Mouse (Mus musculus): ENCODE measurements at regions not wholly inside any gene's neighbourhood (a gene's known extent, or its start where the extent isn't known, plus 50 kb on each side); places are given as distances from the start of the nearest gene placed in this dataset.

DNA sequence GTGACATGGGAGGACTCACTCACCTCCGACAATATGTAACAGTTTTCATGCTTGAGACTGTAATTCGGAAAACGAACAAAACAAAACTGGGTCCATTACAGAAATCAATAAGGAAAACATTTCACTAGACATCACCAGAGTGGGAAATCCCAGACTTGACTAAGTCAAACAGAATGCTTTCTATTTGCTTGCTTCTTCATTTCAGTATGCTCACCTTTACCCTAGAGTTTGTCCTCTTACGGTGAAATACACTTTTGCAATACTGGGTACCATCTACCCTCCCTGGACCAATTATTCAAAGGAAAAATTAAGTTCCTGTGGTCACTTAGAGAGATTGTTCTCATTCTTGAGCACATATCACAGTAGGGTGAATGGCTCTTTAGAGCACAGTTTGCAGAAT lies 613.4 kb upstream of the 4930412O13Rik start:
- DNase-seq (ENCODE audit: low spot score in 2 of 2), result no peak

DNA sequence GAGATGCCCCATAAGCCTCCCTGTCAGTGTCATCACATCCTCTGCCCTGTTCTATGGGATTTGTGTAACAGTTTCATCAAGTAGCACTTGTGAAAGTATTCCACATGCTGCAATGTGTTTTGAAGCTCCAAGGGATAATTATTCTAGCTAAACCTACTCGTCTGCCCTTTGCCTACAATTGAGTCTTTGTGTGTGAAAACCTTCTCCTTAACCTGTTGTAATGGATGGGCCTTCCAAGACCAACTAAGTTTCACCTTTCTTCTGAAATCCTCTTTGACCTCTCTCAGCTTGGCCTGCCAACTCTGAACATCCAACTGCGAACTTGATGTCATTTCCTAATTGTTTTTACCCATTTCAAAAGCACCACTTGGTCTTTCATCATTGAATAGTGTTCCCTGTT lies 597.6 kb upstream of the 4930412O13Rik start:
- no peak for DNase-seq (ENCODE audit: low spot score in 2 of 2)

DNA sequence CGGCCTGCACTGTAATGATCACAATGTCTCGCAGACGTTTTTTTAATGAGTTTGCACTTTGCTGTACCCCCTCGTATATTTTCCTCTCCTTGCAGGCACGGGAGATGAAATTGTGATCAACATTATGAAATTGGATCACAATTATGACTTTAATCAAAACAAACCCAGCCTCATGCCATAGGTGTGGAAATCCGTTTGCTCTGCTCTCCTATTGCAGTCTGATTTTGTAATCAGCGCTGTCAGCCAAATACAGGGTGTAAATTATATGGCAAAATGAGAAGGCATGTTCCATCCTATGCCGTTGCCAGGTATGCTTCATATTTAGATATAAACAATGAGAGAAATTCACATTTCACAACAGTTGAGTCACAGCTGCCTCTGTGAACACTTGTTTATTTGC lies 595.3 kb upstream of the 4930412O13Rik start:
- no peak for DNase-seq (ENCODE audit: low spot score in 2 of 2)

DNA sequence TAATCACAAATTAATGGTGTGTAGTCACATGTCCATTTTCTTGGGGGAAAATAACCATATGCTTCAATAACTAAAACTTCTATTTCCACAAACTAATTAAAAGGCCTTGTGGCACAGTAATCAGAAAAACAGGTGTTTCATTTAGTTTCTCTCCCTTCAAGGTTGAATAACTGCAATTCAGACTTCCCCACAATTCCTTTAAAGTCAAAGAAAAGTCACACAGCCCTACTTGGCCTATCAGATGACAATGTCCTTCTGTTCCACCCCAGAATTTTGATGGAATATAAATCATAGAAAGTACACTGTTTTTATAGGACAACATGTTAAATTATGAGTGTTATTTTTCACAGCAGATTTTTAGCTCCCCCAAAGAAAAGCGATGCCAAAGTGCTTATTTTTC lies 594.0 kb upstream of the 4930412O13Rik start:
- DNase-seq (ENCODE audit: low spot score in 2 of 2), result no peak

DNA sequence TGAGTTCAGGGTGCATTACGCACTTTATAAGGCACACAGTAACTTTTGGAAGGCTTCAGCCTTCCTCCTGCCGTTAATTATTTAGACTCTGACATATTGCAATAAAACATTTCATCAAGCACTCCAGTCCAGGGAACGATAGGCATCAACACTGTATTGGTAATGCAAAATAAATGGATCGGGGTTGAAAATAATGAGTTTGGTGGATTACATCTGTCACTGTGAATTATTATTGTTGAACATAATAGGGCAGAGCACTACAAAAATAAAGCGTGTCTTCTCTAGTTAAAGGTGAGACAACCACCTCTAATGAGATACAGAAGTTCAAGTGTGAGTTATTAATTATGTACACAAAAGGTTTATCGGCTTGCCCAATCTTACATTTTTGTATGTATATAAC lies 593.4 kb upstream of the 4930412O13Rik start:
- no peak for DNase-seq (ENCODE audit: low spot score in 2 of 2)

DNA sequence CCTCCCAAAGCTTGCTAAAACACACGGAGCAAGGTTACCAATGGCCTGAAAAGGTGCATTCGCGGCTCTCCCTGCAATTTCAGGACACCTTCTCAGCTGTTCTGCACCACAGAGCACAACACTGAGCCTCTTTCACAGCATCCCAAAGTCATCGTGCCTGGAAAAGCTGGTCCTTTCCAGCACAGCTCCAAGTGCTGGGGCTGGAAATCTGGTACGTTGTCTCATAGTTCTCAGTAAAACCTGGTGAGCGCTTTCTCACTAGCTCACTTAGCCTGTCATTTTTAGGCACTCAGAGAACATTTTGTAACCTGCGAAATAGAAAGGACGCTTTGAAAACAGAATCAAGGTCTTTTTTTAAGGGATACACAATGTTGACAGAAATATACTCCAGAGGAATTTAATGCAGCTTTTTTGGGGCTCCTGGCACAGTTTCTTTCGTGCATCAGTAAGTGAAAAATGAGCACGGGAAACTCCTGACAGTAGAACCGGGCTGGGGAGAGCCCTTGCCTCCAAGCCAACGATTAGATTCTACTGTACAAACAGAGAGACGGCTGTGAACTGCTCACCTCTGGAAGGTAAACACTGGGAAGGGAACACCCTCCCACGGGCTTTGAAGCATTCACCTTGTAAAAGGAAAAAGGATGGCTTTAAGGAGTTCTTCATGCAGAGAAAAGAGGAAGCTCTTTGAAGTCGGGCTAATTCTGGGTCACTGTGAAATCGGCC lies 549.3 kb upstream of the 4930412O13Rik start:
- peak; percentile 4 to 28 for DNase-seq (ENCODE audit: low spot score in 2 of 2)

DNA sequence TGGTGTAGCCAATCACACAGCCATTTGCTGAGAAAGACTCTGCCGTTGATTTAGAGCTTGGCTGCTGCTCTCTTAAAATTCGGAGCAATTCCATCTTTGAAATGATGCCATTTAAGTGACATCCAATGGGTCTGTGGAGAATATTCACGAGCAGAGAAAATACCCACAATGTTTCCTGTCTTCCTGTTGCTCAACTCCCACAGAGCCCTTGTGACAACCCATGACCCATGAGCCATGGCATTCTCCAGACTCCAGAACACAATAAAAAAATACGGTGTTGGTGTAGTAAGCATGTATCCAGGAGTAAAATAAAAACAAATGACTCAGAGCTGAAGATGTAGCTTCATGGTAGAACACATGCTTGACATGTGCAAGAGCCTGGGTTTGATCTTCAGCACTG lies 532.1 kb upstream of the 4930412O13Rik start:
- DNase-seq (ENCODE audit: low spot score in 2 of 2), result no peak

DNA sequence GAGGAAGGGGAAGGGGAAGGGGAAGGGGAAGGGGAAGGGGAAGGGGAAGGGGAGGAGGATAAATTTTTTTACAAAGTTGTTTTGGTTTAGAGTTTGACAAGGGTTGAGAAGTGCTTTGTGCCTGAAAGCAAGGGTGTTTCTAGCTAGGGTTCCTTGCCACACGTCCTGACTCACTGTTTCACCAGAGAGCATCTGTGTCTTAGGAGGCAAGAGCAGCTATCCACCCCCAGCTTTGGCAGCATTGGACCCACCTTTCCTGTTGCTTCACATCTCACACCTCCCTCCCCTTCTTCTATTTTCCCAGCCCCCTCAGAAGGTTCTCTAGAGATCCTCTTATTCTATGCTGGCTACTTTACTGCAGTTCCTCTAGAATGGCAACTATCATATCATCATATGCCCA lies 531.1 kb upstream of the 4930412O13Rik start:
- no peak for DNase-seq (ENCODE audit: low spot score in 2 of 2)

DNA sequence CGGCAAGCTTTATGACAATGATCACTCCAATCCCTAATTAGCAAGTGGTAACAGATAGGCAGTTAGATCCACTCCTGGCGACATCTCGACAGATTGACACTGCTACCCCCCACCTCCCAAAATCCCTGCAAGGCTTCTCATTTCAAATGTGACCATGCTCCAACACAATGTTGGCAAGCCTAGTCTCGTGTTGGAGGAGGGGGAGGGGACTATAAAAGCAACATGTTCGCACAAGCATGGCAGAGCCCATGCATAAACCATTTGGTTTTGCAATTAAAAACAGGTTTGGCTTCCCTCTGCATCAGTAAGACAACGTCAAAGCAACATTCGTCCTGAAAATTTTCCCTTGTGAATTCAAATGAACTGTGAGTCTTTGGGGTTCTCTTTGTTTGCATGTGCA lies 528.9 kb upstream of the 4930412O13Rik start:
- no peak for DNase-seq (ENCODE audit: low spot score in 2 of 2)

DNA sequence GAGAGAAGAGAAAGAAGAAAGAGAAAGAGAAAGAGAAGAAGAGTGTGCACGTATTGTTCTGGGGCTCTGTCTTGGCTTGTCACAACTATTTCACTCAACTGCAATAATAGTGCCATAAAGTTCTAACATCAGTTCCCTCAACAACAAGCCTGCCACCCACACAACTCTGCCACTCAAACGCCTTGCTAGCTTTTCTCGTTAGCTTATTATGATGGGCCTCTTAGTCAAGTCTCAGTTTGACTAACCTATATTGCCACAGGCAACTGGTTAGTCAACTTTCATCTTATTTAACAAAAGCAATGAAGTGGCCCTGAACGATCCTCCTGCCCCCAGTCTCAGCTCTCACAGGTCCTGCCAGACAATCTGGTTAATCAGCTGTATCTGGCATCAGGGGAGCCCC lies 521.0 kb upstream of the 4930412O13Rik start:
- DNase-seq (ENCODE audit: low spot score in 2 of 2), result no peak

DNA sequence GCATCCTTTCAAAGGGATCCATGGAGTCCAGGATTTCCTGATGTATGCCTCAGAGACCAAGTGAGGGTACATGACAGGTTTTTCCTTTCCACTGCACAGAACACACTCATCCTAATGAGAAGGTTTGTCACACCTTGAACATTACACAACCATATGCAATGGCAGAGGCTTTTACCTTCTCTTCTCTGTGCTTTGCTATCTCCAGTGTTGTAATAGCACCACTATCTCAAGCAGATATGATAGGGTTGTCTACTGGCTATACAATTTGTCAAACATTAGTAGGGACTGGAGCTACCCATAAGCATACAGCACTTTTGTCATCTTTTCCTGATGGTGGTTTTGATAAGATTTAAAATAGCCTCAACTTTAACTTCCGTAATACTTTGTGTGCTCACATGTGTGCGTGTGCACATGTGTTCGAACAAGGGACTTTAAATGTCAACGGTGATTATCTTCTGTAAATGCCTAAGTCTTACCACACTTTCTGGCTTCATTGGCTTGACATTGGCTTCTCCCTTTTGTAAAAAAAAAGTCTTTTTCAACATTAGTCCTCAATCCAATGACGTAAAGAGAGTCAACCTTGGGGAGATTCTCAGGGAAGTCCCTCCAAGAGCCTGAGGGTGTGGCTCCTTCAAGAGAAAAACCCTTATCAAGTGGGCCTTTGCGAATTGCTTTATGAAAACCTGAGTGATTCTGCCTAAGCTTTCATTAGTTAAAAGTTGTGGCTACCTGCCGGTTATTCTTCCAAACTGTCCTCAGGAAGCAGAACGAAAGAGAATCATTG lies 513.1 kb upstream of the 4930412O13Rik start:
- DNase-seq (ENCODE audit: low spot score in 2 of 2), result no peak

DNA sequence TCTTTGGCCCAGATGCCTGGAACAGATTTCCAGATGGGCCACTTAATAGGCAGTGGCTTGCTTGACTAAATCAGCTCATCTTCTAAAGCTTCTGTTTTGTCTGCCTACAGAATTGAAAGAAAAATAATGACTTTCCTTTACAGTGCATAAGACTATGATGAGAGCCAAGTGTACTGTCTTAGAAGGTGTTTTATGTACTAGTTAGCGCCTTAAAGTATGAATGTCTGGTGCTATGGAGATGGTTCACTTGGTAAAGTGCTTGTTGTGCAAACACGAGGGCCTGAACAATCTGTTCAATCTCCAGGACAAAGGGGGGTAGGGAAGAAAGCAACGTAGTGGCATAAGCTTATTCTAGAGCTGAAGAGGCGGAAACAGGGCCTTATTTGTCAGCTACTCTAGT lies 511.5 kb upstream of the 4930412O13Rik start:
- DNase-seq (ENCODE audit: low spot score in 2 of 2), result no peak

DNA sequence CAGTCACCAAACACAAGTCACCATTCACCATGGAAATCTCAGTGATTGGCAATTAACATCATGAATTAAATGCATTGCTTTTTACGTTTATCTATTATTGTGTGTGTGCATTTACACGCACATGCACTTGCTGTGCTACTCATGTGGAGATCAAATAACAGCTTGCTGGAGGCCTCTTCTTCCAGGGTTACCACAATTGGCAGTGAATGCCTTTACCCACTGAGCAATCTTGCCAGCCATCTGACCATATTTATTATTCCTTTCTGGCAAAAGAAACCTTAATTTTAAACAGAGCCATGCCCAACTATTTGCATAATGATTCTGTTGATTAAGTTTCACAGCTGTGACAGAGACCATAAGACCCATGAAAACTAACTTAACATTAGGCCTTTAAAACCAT lies 494.5 kb upstream of the 4930412O13Rik start:
- DNase-seq (ENCODE audit: low spot score in 2 of 2), result no peak

DNA sequence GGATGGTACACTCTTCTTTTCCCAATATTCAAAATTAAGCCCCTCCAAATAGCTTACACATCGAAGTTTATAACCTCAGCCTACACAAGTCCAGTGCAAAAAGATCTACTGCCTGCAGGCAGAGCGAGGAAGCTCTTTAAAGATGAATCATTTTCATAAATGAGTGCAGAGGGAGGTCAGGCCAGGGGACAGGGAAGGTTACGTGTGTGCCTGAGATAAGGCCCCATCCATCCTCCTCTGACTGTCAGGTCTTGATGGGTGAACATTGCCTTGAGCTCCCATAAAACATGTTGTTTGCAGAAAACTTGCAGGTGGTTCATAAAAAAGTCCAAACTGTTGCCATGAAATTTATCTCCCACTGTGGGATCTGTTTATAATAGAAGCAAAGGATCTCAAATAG lies 493.0 kb upstream of the 4930412O13Rik start:
- DNase-seq (ENCODE audit: low spot score in 2 of 2), result no peak

DNA sequence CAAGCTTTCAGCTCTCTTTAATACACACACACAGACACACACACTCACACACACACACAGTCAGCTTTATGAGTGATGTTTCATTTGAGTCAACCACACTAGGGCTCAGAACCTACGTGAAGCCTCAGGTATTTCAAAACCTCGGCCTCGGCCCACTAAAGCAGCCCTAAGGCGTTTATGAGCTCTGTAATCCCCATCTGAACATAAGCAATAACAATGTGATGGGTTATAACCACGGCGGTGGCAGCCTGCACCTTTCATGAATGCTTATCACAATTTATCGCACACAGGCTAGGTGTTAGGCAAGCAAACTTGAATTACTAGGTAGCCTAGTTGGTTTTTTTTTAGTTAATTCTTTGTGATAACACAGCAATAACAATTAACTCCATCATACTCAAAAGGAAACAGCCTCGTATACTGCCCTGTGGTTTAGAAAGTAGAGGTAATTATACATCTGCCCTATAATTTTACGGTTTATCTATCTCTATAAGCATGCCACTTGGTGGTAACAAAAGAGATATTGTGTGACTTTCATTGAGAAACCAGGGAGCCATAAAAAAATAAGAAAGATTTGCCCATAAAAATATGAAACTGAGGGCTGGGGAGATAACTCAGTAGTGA lies 485.6 kb upstream of the 4930412O13Rik start:
- no peak for DNase-seq (ENCODE audit: low spot score in 2 of 2)

DNA sequence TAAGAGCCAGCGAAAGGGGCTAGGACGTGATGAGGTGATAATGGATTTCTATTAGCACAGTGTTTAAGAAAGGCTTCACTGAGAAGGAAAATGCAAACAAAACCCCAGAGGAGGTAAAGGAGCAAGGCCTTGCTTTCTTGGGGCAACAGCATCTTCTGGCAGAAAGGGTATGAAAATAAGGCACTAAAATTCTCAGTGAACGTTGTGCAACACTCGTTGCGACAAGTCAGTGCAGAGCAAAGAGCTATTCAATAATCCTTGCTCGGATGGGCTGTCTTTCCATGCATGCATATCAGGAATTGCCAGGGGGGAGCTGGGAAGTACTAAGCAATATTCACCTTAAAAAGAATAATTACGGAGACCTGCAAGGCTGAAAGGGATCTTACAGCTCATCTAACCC lies 479.6 kb upstream of the 4930412O13Rik start:
- no peak for DNase-seq (ENCODE audit: low spot score in 2 of 2)

DNA sequence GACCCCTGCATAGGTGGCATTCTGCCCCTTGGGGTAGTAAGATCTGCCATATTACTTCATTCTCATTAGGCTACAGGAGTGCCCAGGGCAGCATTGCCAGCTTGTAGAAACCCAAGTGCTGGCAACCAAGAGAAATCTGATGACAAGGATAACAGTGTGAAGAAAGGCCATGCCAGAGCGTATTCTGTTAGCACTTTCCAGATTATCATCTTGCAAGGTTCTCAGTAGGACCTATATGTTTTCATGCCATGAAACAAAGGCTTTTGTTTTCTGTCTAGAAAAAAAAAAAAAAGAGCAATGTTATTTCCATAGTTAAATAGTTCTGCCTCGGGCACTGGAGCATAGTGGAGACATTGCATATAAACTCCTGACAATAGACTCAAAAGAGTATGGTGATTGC lies 478.8 kb upstream of the 4930412O13Rik start:
- DNase-seq (ENCODE audit: low spot score in 2 of 2), result no peak

DNA sequence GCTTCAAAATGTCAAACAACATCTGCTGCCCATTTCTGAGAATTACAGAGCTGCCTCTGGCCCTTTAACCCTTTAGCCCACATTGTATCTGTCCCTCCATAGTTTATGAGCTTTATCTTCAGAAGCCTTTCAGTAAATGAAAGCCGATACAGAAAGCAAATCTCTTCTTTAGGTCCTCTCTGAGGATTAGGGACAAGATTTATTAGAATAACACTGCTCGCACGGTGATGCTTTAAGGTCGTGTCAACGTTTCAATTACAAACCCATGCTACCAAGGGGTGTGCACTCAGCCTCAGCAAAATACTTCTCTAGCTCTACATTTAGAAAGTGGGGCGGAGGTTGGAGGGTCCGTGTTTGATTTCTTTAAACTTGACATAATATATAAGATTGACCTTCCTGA lies 472.0 kb upstream of the 4930412O13Rik start:
- no peak for DNase-seq (ENCODE audit: low spot score in 2 of 2)

DNA sequence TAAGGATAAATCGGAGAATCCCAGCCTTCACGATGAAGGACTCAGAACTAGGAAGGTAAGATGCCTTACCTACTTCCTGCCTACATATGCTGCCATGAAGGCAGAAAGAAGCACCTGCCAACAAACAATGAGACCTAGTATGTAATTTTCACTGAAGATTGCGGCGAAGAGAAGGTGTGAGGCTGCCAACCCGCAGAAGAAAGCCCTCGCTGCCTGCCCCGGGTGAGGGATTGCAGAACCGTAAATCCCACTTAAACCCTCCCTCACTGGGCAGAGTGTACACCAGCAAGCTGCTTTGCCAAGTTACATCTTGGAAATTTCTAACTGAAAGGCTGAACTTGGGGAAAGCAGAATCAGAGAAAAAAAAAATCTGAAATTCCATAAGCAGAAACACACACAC lies 458.4 kb upstream of the 4930412O13Rik start:
- DNase-seq (ENCODE audit: low spot score in 2 of 2), result no peak

DNA sequence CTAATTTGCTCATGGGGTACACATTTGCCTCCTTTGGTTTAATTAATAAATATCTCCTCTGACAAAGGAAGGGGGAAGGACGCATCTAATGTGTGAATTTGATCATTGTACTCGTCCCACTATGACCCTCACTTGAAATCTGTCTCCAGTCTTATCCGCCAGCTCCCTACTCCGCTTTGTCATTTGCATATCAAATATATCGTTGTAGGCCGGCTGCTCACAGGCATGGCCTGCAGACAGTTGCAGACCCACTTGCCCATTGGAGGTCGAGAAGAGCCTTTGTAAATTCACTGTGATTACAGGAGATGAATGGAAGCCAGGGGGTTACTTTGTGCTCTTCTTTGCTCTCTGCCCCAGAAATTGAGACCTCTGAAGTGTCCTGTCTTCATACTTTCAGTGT lies 457.5 kb upstream of the 4930412O13Rik start:
- no peak for DNase-seq (ENCODE audit: low spot score in 2 of 2)

DNA sequence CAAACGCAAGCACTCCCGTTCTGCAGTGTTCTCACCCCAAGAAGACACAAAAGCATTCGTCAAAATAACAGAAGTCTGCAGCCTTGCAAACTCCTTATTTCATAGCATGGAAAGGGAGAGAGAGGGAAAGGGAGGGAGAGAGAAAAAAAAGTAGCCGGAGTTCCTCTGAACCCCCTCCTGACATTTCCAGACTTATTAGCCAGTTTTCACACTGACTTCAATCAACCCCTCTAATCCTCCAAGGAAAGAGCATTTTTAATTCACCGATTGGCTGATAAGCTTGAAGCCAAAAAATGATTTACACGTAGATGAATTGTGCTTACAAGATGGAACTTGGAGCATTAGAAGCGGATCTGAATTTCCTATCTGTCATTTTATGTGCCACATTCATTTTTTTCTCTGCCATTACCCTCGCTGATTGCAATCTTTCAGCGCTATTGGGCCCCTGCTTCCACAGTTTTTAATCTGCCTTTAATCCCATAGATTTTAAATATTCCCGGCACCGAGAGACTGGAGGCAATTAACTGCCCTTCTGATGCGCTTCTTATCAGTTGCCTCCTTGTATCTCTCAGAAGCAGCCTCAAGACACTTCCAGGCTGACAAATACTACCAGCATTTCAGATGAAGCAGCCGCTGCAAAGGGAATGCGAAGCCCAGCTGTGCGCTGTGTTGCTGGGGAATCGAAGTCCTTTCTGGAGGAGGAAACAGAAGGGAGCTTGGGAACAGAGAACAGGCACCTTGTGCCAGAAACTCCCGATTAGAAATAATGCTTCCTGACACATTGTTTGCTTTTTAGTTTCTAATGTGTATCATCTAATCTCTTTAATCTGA lies 447.7 kb upstream of the 4930412O13Rik start:
- no peak for DNase-seq (ENCODE audit: low spot score in 2 of 2)

Measured in frontal cortex, postnatal 36 days (tissue).